7 mouse cellular contexts compared by ENCODE assay signal in genomic region chr15:11064160-11064557, GRCm38 (mm10). TPM values are rescaled to one million over a fixed set of nuclear protein-coding genes. Genes with fewer than 3 reads are reported as not detected.
A peak's percentile ranks its signal among the peaks of the same experiment; 100 is the strongest.
DNase-seq lines count a peak whose midpoint lies in the region; ATAC-seq lines count a peak whose summit lies in the region.

No protein-coding gene starts in this region.

- no peaks in the 10 kb centered on the region for H3K36me3 ChIP-seq in midbrain, embryonic 12.5 days
- H3K36me3 ChIP-seq in midbrain, embryonic 16.5 days (ENCODE audit: control insufficient read depth, insufficient read depth, low read length), result no peaks in the 10 kb centered on the region
- no peaks in the 10 kb centered on the region for H3K36me3 ChIP-seq in heart, embryonic 12.5 days
- H3K36me3 ChIP-seq in limb, embryonic 10.5 days, result no peaks in the 10 kb centered on the region
- H3K36me3 ChIP-seq in stomach, embryonic 16.5 days (ENCODE audit: control insufficient read depth, insufficient read depth, low read length), result no peaks in the 10 kb centered on the region

- peak; percentile 19 for ATAC-seq in midbrain, embryonic 12.5 days (ENCODE audit: low FRiP score, low read depth)
- no peak for ATAC-seq in midbrain, embryonic 16.5 days
- ATAC-seq in heart, embryonic 12.5 days (ENCODE audit: insufficient number of reproducible peaks, low FRiP score), result peak; percentile 36
- no peak; the same call in 1 of the 2 replicates for ATAC-seq in stomach, embryonic 16.5 days (ENCODE audit: insufficient read depth, low FRiP score)

- no peaks in the 10 kb centered on the region for H3K9me3 ChIP-seq in midbrain, embryonic 12.5 days
- H3K9me3 ChIP-seq in midbrain, embryonic 16.5 days (replicated peaks; ENCODE audit: control insufficient read depth, low read length, poor library complexity, severe bottlenecking), result no peaks in the 10 kb centered on the region
- H3K9me3 ChIP-seq in heart, embryonic 12.5 days (replicated peaks), result no peaks in the 10 kb centered on the region
- no peaks in the 10 kb centered on the region for H3K9me3 ChIP-seq in limb, embryonic 10.5 days (replicated peaks)
- no peaks in the 10 kb centered on the region for H3K9me3 ChIP-seq in stomach, embryonic 16.5 days (replicated peaks; ENCODE audit: control insufficient read depth, low read length)

- 9% methylated on average over 2 of the region's 2 CpGs for WGBS in midbrain, embryonic 12.5 days
- WGBS in midbrain, embryonic 16.5 days, result 19% methylated on average over 2 of the region's 2 CpGs
- 25% methylated on average over 2 of the region's 2 CpGs for WGBS in heart, embryonic 12.5 days
- 34% methylated on average over 1 of the region's 2 CpGs for WGBS in limb, embryonic 10.5 days
- 20% methylated on average over 2 of the region's 2 CpGs for WGBS in stomach, embryonic 16.5 days

- peaks cover 29% of the 10 kb centered on the region for H3K4me1 ChIP-seq in midbrain, embryonic 12.5 days
- H3K4me1 ChIP-seq in midbrain, embryonic 16.5 days (ENCODE audit: control insufficient read depth, insufficient read depth, low read length), result peaks cover 22% of the 10 kb centered on the region
- H3K4me1 ChIP-seq in heart, embryonic 12.5 days (replicated peaks), result peaks cover 19% of the 10 kb centered on the region
- peaks cover 37% of the 10 kb centered on the region for H3K4me1 ChIP-seq in limb, embryonic 10.5 days
- H3K4me1 ChIP-seq in stomach, embryonic 16.5 days (ENCODE audit: control insufficient read depth, insufficient read depth, low read length), result peaks cover 18% of the 10 kb centered on the region

- no peak for DNase-seq in limb, embryonic 10.5 days (ENCODE audit: low spot score)
- DNase-seq in urinary bladder, adult 18-20 months (ENCODE audit: low spot score in 2 of 2), result no peak
- no peak for DNase-seq in B cell, adult 2 months

- 0 out of 2 replicates have a peak overlapping the region, but pooled peaks have one; percentile 31 for H3K4me3 ChIP-seq in midbrain, embryonic 12.5 days
- H3K4me3 ChIP-seq in midbrain, embryonic 16.5 days (ENCODE audit: low read depth, low read length), result no peak overlapping the region
- peak overlapping the region; percentile 45 for H3K4me3 ChIP-seq in heart, embryonic 12.5 days
- H3K4me3 ChIP-seq in limb, embryonic 10.5 days, result peak overlapping the region; percentile 51
- H3K4me3 ChIP-seq in stomach, embryonic 16.5 days (replicated peaks; ENCODE audit: low read length), result peak overlapping the region; percentile 53

- no peaks in the 10 kb centered on the region; the same call in none of the 2 replicates for H3K27me3 ChIP-seq in midbrain, embryonic 12.5 days
- no peaks in the 10 kb centered on the region for H3K27me3 ChIP-seq in midbrain, embryonic 16.5 days (ENCODE audit: control insufficient read depth, insufficient read depth, low read depth, low read length)
- H3K27me3 ChIP-seq in heart, embryonic 12.5 days (replicated peaks), result no peaks in the 10 kb centered on the region
- no peaks in the 10 kb centered on the region for H3K27me3 ChIP-seq in limb, embryonic 10.5 days (ENCODE audit: low read depth, poor library complexity, severe bottlenecking)
- H3K27me3 ChIP-seq in stomach, embryonic 16.5 days (ENCODE audit: control insufficient read depth, insufficient read depth, low read length), result no peaks in the 10 kb centered on the region

- no peak overlapping the region for H3K9ac ChIP-seq in midbrain, embryonic 12.5 days (replicated peaks)
- no peak overlapping the region for H3K9ac ChIP-seq in midbrain, embryonic 16.5 days (ENCODE audit: low read depth, low read length)
- no peak overlapping the region for H3K9ac ChIP-seq in heart, embryonic 12.5 days
- H3K9ac ChIP-seq in stomach, embryonic 16.5 days (ENCODE audit: low read length), result 0 out of 2 replicates have a peak overlapping the region, but pooled peaks have one; percentile 73

- peak overlapping the region; percentile 51 for H3K4me2 ChIP-seq in midbrain, embryonic 12.5 days (replicated peaks)
- no peak overlapping the region; the same call in 1 of the 2 replicates for H3K4me2 ChIP-seq in midbrain, embryonic 16.5 days (ENCODE audit: low read length)
- peak overlapping the region; percentile 88 for H3K4me2 ChIP-seq in heart, embryonic 12.5 days
- peak overlapping the region; percentile 66 for H3K4me2 ChIP-seq in stomach, embryonic 16.5 days (ENCODE audit: low read depth, low read length)

- H3K27ac ChIP-seq in midbrain, embryonic 12.5 days (replicated peaks), result peak overlapping the region; percentile 46
- H3K27ac ChIP-seq in midbrain, embryonic 16.5 days (ENCODE audit: low read length), result no peak overlapping the region
- peak overlapping the region; percentile 44; the same call in 1 of the 2 replicates for H3K27ac ChIP-seq in heart, embryonic 12.5 days (ENCODE audit: poor library complexity, severe bottlenecking)
- peak overlapping the region; percentile 86 for H3K27ac ChIP-seq in limb, embryonic 10.5 days
- H3K27ac ChIP-seq in stomach, embryonic 16.5 days (ENCODE audit: low read length), result peak overlapping the region; percentile 94; the same call in 1 of the 2 replicates

RNA-seq across cellular contexts. Expression of gene Adamts12, which starts 0.4 kb away (rescaled TPM):
- polyA plus RNA-seq in midbrain, embryonic 12.5 days (2016; fragmentation: Nextera tagmentation; extraction: Ambion mirVana), result 3.0 and 5.1 TPM in 2 replicates
- 1.1 and 1.5 TPM in 2 replicates for polyA plus RNA-seq in midbrain, embryonic 16.5 days (2015; fragmentation: Nextera tagmentation; extraction: Ambion mirVana)
- 1.1 and 1.4 TPM in 2 replicates for polyA plus RNA-seq in heart, embryonic 12.5 days (2016; fragmentation: Nextera tagmentation; extraction: Ambion mirVana)
- 1.0 and 1.6 TPM in 2 replicates for polyA plus RNA-seq in limb, embryonic 10.5 days (2016; fragmentation: Nextera tagmentation; extraction: Ambion mirVana)
- polyA plus RNA-seq in stomach, embryonic 16.5 days (2015; fragmentation: Nextera tagmentation; extraction: Ambion mirVana), result 2.2 and 2.8 TPM in 2 replicates

RNA-seq across cellular contexts. Expression of gene Rxfp3, which starts 26.4 kb away (rescaled TPM):
- polyA plus RNA-seq in midbrain, embryonic 12.5 days (2016; fragmentation: Nextera tagmentation; extraction: Ambion mirVana), result 1.6 and 2.5 TPM in 2 replicates
- polyA plus RNA-seq in midbrain, embryonic 16.5 days (2015; fragmentation: Nextera tagmentation; extraction: Ambion mirVana), result 2.6 and 3.5 TPM in 2 replicates
- 0.06 TPM in 2 replicates for polyA plus RNA-seq in heart, embryonic 12.5 days (2016; fragmentation: Nextera tagmentation; extraction: Ambion mirVana)
- 0.05 and 0.15 TPM in 2 replicates for polyA plus RNA-seq in limb, embryonic 10.5 days (2016; fragmentation: Nextera tagmentation; extraction: Ambion mirVana)
- polyA plus RNA-seq in stomach, embryonic 16.5 days (2015; fragmentation: Nextera tagmentation; extraction: Ambion mirVana), result 0.03 TPM in 1 of 2 replicates, not detected in the other

Comparison
In these comparisons a context has a peak if more than half of its experiments do, and no peak if none do; other contexts are left out.
1. ATAC-seq: peak in midbrain, embryonic 12.5 days (single experiment) and heart, embryonic 12.5 days (single experiment); none in midbrain, embryonic 16.5 days (single experiment) and stomach, embryonic 16.5 days (single experiment).